Mouse (Mus musculus): ENCODE measurements around the gene 1700013G24Rik.

Gene 1700013G24Rik

DNA sequence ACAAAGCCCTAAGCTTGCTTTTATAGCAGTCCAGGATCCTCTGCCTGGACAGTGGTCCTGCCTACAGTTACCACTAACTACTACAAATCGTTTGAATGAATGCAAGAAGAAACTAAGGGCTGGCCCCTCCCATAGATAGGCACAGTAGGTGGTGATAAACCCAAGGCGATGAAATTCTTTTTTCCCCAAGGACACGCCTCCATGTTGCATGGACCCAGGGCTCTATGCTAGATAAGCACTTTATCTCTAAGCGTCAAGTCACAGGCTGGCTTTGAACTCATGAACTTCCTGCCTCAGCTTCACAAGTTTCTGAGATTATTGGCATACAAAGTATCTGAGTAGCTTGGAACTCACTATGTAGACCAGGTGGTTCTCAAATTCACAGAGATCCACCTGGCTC lies 4.2 kb downstream of the 1700013G24Rik start:
- no peak for DNase-seq (ENCODE audit: low read depth)

DNA sequence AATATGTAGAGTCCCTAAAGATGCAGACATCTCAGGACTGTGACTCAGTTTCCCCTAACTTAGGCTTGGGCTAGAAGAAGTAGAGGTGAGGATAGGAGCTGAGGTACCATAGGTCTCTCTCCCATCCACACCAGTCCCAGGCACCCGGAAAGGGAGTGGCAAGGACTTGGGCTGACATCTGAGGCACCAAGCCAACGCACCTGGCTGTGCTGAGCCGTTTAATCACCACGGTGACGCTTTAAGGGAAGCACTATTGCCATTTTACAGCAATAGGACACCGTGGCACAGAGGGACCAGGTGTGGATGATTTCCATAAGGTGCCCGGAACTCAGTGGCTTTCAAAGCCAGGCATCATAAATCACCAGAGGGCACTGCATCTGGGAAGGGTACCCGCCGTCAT lies 5.2 kb downstream of the 1700013G24Rik start:
- DNase-seq (ENCODE audit: low read depth): no peak

DNA sequence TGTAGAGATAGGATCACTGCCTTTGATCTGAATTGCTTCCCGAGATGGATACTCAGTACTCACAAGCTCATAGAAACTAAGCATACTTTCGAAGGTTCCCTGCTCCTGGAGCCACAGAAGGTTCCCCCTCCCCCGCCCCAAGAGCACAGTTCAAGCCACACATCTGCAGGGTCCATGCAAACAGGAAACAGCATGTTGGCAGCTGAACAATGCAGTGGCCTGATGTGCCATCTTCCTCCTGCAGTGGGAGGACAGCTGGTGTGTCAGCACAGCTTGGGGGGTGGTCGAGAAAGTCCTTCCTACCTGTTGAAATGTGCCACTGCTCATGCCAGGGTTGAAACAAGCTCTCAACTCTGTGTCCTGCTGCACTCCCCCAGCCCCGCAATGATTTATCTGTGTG lies 5.8 kb downstream of the 1700013G24Rik start:
- DNase-seq (ENCODE audit: low read depth): no peak

DNA sequence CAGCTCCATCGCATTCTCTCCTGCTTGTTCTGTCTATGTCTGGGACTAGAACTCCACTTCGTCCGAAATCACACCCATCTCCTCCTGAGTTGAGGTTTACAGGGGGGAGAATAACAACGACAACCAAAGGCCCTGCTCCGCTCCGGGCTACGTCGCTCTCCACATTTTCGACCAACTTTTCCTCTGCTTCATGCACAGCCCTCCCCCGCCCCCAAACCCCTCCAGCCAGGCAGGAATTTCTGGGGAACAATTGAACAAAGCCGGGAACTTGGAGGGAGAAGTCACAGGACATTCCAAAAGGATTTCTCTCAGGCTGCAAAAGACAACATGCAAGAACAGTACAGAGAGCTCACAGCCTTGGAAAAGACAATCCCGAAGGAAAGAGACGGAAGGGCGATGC lies 7.6 kb downstream of the 1700013G24Rik start:
- no peak for DNase-seq (ENCODE audit: low read depth)

DNA sequence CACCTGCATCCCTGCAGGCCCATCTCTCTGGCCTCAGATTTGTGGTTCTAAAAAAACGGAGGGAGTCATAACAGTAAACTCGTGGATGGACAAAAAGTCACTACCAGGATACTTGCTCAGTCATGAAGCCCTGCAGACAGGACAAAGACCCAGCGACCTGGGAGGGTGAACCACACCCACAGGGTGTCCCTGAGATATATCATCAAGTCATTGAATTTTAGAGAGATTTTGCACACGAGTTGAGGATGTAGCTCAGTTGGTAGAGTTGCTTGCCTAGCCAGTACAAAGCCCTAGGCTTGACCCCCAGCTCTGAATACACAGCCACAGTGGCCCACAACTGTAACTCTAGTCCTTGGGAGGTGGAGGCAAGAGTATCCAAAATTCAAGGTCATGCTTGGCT lies 8.1 kb downstream of the 1700013G24Rik start:
- DNase-seq (ENCODE audit: low read depth): no peak

DNA sequence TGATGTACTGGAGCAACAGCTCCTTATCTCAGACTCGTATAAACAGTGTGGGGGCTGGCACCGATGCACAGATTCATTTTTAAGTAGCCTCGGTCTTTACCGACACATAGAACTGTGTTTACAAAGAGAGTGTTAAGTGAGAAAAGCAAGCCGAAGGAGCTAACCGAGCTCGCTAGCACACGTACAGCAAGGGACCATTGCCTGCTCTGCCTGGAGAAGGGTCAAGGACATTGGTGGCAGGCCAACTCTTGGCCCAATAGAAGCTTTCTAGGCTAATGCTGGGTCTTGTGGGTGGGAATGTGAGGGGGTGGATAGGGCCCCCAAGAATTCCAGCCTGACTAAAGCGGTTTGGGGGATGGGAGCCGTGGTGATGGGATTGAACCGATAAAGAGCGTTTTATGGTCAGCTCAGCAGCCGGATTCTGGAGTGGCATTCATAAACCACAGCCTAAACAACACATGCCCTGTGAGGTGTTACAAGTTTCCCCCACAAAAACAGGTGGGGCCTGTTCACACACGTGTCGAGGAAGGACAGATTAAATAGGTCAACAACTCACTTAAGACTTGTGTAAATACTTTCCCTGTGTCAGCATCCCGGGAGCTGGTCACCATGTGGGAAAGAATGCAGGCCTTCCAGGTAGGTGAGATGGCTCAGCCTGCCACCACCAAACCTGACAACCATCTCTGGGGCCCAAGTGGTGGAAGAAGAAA lies 9.1 kb downstream of the 1700013G24Rik start:
- no peak for DNase-seq (ENCODE audit: low read depth)

DNA sequence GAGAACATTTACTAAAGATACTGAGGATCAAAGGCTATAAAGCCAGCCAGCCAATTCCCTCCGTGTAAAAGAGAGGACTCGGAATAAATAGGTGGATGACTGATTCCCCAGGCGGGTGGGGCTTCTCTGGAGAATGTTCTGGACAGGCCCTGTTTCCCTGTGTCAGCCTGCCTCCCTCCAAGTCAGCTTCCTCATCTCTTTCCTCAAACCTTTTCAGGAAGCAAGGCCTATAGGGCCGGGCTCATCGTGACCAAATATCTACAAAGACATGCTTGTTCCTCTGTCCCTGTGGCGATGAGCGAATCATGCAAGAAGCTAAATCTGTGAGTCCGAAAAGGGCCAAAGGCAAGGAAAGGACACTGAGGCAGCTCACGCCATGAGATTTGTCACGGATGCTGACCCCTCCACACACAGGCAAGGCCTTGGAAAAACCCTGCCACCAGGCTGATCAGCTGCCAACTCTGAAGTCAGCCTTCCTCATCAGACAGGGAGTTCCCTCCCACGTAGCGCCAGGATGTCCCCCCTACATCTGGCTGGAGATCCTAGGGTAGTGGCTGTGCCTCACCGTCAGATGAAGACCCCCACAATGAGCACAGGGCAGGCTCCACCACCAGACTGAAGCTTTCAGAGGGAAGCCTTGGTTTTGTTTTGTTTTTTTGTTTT lies 12.2 kb downstream of the 1700013G24Rik start:
- no peak for DNase-seq (ENCODE audit: low read depth)

DNA sequence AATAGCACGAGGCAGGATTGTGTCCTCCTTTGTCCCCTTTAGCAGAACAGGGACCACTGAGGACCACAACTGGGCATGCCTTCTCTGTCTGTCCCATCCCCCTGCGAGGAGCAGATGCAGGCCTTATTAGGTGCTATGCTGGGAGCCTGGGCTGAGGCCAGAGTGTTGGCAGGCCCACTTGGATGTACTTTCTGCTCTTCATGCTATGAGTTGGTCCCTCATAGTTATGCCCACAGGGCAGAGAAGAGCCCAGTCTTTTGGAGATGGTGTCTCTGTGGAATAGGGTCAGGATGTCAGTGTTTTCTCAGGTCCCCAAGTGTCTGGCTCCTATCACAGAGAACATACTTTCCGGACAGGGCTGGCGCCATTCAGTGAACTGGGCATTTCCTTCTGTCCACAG lies 13.9 kb downstream of the 1700013G24Rik start:
- DNase-seq (ENCODE audit: low read depth): no peak

DNA sequence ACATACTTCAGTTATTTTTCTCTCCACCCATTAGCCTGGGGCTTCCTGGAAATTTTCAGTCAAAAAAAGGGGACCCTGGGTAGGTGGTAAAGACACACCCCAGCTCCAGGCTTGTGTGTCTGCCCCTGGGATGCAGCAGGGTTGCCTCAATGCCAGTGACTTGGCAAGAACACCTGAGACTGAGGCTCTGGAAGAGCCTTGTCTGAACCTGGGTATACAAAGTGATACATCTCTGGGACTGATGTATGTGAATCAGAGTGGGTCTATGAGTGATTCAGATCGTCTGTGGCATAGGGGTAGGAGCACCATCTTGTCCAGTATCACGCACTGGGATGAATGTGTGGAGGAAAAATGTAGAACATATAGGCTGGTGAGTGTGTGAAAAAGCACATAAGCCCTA lies 14.4 kb downstream of the 1700013G24Rik start:
- DNase-seq (ENCODE audit: low read depth): no peak

DNA sequence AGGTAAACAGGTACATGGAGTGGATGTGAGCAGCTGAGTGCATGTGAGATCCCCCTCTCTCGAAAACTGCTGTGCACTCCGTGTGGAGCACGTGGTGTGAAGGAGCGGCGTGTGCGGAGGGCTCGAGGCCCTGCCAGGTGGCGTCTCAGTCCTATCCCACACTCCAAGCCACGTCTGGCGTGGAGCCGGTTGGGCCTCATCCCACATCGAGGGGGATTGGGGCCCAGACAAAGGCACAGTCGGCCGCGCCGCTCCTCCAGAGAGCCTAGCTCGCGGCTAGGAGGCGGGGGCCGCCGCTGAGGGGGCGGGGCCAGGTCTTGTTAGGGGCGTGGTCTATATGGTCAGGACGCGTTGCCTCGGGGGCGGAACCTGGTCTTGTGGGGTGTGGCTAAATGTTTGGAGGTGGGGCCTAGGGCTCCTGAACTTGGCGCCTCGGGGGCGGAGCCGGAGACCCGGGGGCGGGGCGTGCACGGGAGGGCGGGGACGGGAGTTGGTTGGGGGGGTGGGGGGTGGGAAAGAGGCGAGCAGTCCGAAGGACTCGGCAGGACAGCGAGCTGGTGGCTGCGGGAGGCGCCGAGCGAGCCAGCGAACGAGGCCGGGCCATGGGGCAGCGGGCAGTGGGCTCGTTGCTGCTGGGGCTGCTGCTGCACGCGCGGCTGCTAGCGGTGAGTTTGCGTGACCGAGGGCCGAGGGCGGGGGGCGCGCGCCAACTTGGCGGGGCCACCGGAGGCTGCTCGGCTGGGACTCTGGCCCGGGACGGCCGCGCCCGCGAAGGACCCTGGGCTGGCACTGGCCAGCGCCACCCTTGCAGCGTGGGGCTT lies 15.4 kb downstream of the 1700013G24Rik start, which contains the start of gene Hspg2:
Gene Hspg2 (plus strand): TSS at position 510 of the 821 bp plus-strand sequence.
- peak; percentile 85 for DNase-seq (ENCODE audit: low read depth)

DNA sequence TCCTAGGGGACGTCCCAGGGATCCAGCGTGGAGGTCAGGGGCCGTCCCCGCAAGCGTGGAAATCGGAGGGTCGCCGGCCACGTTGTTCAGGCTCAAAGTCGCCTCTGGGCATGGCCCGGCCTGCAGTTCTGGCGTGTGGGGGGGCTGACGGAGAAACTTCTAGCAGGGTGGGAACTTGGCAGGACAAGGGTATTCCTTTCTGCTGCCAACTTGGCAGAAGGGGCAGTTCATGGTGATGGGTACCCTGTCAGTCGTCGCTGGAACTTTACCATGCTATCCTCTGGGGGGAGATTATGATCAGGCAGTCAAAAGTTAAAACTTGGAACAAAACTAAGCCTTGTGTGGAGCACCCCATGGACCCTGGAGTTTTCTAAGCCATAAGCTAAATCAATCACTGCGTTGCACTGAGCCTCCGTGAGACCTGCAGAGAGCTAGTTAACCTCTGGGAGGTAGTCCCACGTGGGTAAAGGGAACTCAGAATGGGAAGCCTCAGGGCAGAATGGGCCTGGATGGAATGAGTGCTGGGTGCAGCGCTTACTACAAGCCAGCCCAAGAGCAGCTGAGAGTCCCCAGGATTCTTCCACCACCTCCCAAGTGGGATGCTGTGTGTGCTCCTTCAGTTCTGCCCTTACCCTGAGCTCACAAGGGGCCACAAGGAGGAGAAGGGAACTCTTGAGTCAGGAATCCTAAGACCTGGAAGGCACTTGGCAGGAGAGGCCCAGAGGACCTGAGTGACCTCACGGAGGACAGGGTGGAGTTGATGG lies 16.2 kb downstream of the 1700013G24Rik start:
- DNase-seq (ENCODE audit: low read depth): peak; percentile 15

DNA sequence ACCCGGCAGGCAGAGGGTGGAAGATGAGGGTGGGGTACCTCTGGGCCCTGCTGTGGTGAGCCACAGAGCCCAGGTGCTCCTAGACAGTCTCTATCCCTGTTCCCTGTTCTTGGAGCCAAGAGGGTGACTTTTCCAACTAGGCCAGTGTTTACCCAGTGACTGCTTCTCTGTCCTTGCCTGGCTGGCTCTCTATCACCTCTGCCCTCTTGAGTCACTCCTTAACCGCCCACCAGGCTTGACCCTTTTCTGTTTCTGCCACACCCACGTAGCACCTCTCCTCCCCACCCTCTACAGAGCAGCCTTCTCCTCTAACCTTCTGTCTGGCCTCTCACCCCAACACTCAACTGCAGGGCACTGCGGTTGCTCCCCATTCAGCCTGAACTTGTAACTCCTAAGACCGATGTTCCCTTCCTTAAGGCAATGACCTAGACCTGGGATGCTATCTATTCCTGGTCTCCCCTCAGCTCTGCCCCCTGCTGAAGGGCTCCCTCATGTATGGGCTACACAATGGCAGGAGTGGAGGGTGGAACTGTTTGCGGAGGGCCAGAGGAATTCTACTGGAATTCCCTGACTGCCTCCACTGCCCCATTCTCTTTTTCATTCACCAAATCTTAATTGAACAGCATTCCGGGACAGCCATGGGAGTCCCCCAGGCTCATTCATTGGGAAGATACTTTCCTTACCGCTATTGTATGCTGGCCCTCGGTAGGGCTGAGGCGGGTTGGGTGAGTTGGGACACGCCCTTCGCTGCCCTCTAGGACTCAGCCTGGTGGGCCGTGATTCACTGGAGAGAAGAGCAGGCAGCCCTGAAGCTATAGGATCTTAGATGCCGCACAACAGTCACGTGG lies 17.0 kb downstream of the 1700013G24Rik start:
- DNase-seq (ENCODE audit: low read depth): no peak

DNA sequence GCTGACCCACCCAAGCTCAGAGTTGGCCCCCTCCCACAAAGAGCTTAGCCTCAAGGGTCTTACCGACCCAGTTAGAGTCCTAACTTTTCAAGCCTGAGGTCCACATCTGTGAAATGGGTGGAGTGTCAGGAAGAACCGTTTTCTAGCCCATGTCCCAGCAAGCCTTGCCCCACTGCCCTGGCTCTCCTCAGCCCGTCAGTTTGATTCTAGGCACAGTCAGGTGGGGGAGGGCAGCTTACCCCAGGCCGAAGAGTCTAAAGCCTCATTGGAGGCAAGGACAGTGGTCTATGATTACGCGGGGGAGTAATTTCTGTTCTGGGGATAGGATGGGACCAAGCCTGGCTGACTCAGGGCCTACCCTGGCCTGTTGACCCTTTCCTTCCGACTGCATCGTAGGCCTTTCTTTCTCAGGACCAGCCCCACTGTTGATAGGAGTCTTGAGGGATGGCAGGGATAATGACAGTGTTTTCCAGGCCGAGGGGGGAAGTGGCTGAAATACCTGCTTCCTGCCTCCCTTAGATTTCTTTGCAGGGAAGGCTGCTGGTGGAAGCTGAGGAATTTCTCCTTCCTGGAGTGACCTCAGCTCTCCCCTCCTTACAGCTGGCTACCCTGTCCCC lies 17.7 kb downstream of the 1700013G24Rik start:
- DNase-seq (ENCODE audit: low read depth): no peak

DNA sequence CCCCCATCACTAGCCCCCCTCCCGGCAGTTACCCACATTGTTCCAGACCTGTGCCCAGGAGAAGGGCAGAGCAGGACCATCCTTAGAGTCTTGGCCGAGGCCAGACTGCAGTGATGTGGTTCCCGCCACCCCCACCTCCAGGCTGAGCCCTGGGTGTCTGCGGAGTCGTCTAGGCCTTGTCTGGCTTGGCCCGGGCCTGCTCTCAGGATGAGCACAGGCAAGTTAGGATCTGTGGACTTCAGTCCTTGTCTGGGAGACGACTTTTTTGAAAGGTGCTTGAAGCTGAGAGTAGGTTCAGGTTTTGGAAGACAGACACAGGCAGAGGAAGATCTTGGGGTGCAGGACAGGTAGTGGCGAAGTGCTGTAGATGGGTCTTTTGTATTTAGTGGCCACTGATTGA lies 18.2 kb downstream of the 1700013G24Rik start:
- no peak for DNase-seq (ENCODE audit: low read depth)

DNA sequence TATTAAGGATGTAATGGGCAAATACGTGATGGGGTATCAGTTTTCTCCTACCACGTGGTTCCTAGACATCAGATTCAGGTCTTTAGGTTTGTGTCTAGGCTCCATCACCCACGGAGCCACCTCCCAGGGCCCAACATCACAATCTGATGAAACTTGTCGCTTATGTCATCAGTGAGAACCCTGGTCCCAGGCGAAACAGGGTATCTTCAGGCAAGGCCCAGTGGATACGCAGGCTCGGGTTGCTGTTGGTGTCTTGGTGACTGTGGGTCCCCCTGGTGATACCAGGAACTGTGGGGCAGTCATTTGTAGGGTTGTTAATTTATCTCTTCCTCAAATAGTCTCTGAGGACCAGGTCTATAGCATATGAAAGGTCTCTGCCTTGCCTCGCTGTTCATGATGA lies 20.2 kb downstream of the 1700013G24Rik start:
- no peak for DNase-seq (ENCODE audit: low read depth)

DNA sequence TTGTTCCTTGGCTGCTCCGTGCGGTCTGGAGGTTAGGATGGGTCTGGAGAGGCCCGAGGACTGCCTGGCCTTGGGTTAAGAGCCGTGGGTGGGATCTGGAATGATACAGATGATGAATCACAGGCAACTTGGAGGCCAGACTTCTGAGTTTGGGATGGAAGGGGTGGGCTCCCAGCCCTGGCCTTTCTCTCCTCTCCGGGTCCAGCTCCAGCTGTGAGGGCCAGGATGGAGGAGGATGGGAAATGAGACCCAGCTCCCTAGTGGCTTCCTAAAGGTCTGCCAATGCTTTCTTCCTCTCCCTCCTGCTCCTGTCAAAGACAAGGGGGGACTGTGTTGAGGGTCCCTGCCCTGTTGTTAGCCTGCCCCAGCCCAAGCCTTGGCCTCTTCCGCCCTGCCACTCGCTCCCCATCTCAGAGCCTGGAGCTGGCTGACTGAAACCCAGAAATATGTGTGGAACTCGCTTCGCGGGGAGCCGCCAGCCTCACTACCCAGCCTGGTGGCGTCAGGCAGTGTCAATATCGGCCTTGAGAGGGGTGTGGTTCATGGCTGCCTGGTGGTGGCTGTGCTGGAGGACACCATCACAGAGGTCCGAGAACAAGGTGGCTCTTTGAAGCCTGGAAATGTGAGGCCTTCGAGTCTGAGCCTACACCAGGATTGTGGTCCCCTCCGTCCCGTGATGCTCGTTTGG lies 20.8 kb downstream of the 1700013G24Rik start:
- no peak for DNase-seq (ENCODE audit: low read depth)

DNA sequence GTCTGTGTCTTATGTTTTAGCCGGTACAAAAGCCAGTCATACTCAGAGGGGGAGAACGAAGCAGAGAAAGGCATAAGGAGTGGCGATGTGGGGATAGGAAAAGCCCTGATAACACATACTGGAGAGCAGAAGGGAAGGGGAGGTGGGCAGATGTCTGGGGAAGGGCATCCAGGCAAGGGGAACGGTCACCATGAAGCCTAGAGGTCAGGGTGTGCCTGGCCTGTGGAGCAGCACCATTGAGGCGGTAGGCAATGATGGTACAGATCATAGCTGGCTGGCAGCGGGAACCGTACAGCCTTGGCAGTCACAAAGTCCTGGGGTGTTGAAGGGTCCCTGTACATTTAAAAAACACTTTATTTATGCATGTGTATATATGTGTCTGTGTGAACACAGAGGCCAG lies 21.6 kb downstream of the 1700013G24Rik start:
- DNase-seq (ENCODE audit: low read depth): no peak

DNA sequence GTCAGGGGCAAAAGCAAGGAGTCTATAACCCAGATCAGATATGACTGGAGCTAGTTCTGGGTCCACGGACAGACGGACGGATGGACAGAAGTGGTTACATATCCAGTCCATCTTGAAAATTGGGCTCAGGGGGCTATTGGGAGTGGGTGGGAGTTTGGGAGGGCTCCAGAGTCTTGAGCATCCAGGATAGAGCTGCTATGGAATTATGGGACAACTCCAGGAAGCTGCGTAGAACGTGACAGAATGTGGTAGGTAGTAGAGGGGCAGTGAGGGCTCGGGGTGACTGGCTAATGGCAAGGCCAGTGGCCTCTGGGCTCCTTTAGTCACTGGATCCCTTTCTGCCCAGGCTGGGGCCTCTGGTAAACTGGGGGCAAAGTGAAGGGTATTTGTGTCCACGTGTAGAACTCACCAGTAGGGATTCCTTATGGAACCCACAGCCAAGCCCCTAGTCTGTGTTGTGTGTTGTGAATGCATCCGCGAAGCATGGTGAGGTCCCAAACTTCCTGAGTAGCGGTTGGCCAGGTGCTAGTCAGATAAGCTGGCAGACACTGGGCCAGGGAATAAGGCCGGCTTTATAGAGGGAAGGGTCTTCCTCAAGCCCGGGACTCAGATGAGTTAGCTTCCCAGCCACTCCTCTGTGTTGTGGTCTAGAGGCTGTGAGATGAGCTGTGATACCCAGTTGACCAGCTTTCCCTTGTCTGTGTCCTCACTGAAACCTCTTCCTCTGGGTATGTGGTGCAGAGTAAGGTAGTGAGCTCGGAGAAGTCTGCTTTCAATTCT lies 22.4 kb downstream of the 1700013G24Rik start:
- DNase-seq (ENCODE audit: low read depth): no peak

DNA sequence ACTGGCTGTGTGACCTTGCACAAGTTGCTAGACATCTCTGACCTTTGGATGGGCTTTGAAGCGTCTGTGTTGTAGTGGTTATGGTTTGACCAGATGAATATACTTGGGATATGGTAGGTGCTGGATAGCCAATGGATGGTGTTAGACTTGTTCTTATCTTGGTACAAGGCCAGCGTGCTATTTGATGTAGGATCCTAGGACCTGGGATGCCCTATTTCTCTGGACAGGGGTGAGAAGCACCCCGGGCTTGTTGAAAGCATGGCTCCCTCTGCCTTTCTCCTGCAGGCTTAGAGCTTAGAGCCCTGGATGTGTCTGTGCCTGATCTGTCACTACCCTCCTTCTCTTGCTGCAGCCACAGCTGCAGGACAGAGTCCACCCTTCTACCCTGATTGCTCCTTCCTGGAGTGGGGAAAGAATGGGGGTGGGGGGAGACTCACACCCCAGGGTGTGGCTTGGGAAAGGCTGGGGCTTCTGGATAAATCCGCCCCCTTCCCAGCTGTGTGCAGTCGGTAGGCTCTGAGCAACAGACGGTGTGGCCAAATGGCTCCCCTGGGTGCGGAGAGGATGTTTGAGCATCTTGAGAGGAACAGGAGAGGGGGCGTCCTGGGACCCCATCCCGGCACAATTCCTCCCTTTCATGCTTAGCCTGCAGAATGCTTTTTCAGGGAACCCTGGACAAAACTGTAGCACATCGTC lies 23.1 kb downstream of the 1700013G24Rik start:
- DNase-seq (ENCODE audit: low read depth): no peak

Data from naive thymus-derived CD4-positive, alpha-beta T cell, adult 2 months (primary cell).